Mouse (Mus musculus): ENCODE results near the gene Epn2.
"Not testable (repeated sequence)": the region's sequence is repeated elsewhere in the genome, so short reads cannot be mapped to it uniquely, and the experiment has no call there.

The Epn2 gene

GRCm38 (mm10) chr11:61590516-61591213, 11.2 kb upstream of the Epn2 start:
- DNase-seq (ENCODE audit: low spot score) = peak; percentile 55

- no peak for DNase-seq (ENCODE audit: low spot score)
Measured at GRCm38 (mm10) chr11:61585421-61585820, 5.9 kb upstream of the Epn2 start.

GRCm38 (mm10) chr11:61584830-61585229, 5.3 kb upstream of the Epn2 start:
- DNase-seq (ENCODE audit: low spot score) = no peak

GRCm38 (mm10) chr11:61584096-61584495, 4.6 kb upstream of the Epn2 start:
- no peak for DNase-seq (ENCODE audit: low spot score)

- not testable (repeated sequence) for DNase-seq (ENCODE audit: low spot score)
Measured at GRCm38 (mm10) chr11:61582808-61583207, 3.3 kb upstream of the Epn2 start.

- no peak for DNase-seq (ENCODE audit: low spot score)
Measured at GRCm38 (mm10) chr11:61579878-61580381, 443 bp upstream of the Epn2 start.

GRCm38 (mm10) chr11:61578541-61578982, 925 bp downstream of the Epn2 start:
- no peak for DNase-seq (ENCODE audit: low spot score)

GRCm38 (mm10) chr11:61577991-61578390, 1.5 kb downstream of the Epn2 start:
- no peak for DNase-seq (ENCODE audit: low spot score)

- no peak for DNase-seq (ENCODE audit: low spot score)
Measured at GRCm38 (mm10) chr11:61577349-61577748, 2.1 kb downstream of the Epn2 start.

GRCm38 (mm10) chr11:61573266-61573665, 6.2 kb downstream of the Epn2 start:
- DNase-seq (ENCODE audit: low spot score) = no peak

- DNase-seq (ENCODE audit: low spot score) = peak; percentile 76
Measured at GRCm38 (mm10) chr11:61571225-61571624, 8.3 kb downstream of the Epn2 start.

GRCm38 (mm10) chr11:61569671-61570070, 9.8 kb downstream of the Epn2 start:
- no peak for DNase-seq (ENCODE audit: low spot score)

- peak; percentile 69 for DNase-seq (ENCODE audit: low spot score)
Measured at GRCm38 (mm10) chr11:61564566-61564965, 14.9 kb downstream of the Epn2 start.

- no peak for DNase-seq (ENCODE audit: low spot score)
Measured at GRCm38 (mm10) chr11:61563939-61564338, 15.5 kb downstream of the Epn2 start.

- DNase-seq (ENCODE audit: low spot score) = peak; percentile 53
Measured at GRCm38 (mm10) chr11:61562421-61562820, 17.1 kb downstream of the Epn2 start.

GRCm38 (mm10) chr11:61559572-61559971, 19.9 kb downstream of the Epn2 start:
- DNase-seq (ENCODE audit: low spot score) = peak; percentile 38

GRCm38 (mm10) chr11:61553015-61553754, 26.3 kb downstream of the Epn2 start:
- DNase-seq (ENCODE audit: low spot score) = no peak

- DNase-seq (ENCODE audit: low spot score) = no peak
Measured at GRCm38 (mm10) chr11:61550631-61551030, 28.9 kb downstream of the Epn2 start.

- no peak for DNase-seq (ENCODE audit: low spot score)
Measured at GRCm38 (mm10) chr11:61547710-61548109, 31.8 kb downstream of the Epn2 start.

- no peak for DNase-seq (ENCODE audit: low spot score)
Measured at GRCm38 (mm10) chr11:61546452-61546851, 33.0 kb downstream of the Epn2 start.

- no peak for DNase-seq (ENCODE audit: low spot score)
Measured at GRCm38 (mm10) chr11:61545586-61545985, 33.9 kb downstream of the Epn2 start.

- no peak for DNase-seq (ENCODE audit: low spot score)
Measured at GRCm38 (mm10) chr11:61541106-61541505, 38.4 kb downstream of the Epn2 start.

GRCm38 (mm10) chr11:61540642-61541041, 38.8 kb downstream of the Epn2 start:
- no peak for DNase-seq (ENCODE audit: low spot score)

All from urinary bladder, postnatal 14 days (tissue).